Mouse (Mus musculus) cerebellum, adult 2 months (tissue): ENCODE data around the gene Large1. TPM values are rescaled to one million over a fixed set of nuclear protein-coding genes. Genes with fewer than 3 reads are reported as not detected.
A peak's percentile ranks its signal among the peaks of the same experiment; 100 is the strongest.
"Not testable (repeated sequence)": the region's sequence is repeated elsewhere in the genome, so short reads cannot be mapped to it uniquely, and the experiment has no call there.

Experiments
- DNase-seq, 2 experiments: peaks; one replicate each; pipeline ENCODE4 v3.0.0; 2021
- H3K27ac ChIP-seq: fragments of 200-500 bp; 2 replicates; pipeline ENCODE4 v1.5.1; 2012; ENCODE audit warnings: low read length, control low read depth, inconsistent platforms; ENCODE audit not compliant: insufficient read depth
- H3K27me3 ChIP-seq: fragments of 200-500 bp; 2 replicates; pipeline ENCODE4 v1.6.1; 2012; ENCODE audit warnings: inconsistent platforms, mild to moderate bottlenecking, low read length, moderate library complexity; ENCODE audit not compliant: control insufficient read depth, insufficient read depth
- H3K4me1 ChIP-seq: fragments of 200-500 bp; 2 replicates; pipeline ENCODE4 v1.6.1; 2011; ENCODE audit warnings: low read length; ENCODE audit not compliant: control insufficient read depth, insufficient read depth
- H3K4me3 ChIP-seq: fragments of 200-500 bp; replicated peaks from 2 replicates; pipeline ENCODE3; 2011; ENCODE audit warnings: mild to moderate bottlenecking, low read depth, low read length, control low read depth; ENCODE audit not compliant: insufficient read depth
- CTCF ChIP-seq: fragments of 200-500 bp; IDR thresholded peaks from 2 replicates; pipeline ENCODE4 v1.5.1; 2011; ENCODE audit warnings: low read depth, mild to moderate bottlenecking, control low read depth, low read length, moderate library complexity, borderline replicate concordance; ENCODE audit not compliant: insufficient read depth
- POLR2A ChIP-seq: fragments of 200-500 bp; IDR thresholded peaks from 2 replicates; pipeline ENCODE4 v1.6.1; 2011; ENCODE audit warnings: low read length, control low read depth, borderline replicate concordance; ENCODE audit not compliant: insufficient read depth
- WGBS: fragments of 180-500 bp; shearing (Covaris S2); methylation state at CpG from one replicate; pipeline ENCODE4 v1.1.7; 2018; 5-methylcytosine and 5-hydroxymethylcytosine counted together
- polyA plus RNA-seq: library from polyadenylated mRNA; depleted of rRNA; stranded (reverse); fragments of >200 nt; gene quantifications from 2 replicates; pipeline ENCODE4 v1.2.3, GENCODE M21; 2012

The Large1 gene
- polyA plus RNA-seq, 1 experiment, result 55.5 TPM

- TF ChIP-seq POLR2A (no peak), CTCF (no peak)
- peak in 1 of 2 experiments; percentile 31 for DNase-seq
- Histone ChIP-seq H3K4me1 (peaks cover 4% of the 10 kb centered on the region), H3K27ac (no peak overlapping the region), H3K27me3 (no peaks in the 10 kb centered on the region), H3K4me3 (no peak overlapping the region)
- WGBS, result 43% methylated on average over 3 of the region's 3 CpGs
These were observed 10.5 kb downstream of the Large1 start for GRCm38 (mm10) chr8:73342761-73343395.

GRCm38 (mm10) chr8:73336845-73337244 is 16.5 kb downstream of the Large1 start:
- H3K4me1 ChIP-seq, result no peaks in the 10 kb centered on the region
- H3K27ac ChIP-seq, result no peak overlapping the region
- no peaks in the 10 kb centered on the region for H3K27me3 ChIP-seq
- DNase-seq, result no peak
- TF ChIP-seq CTCF (no peak), POLR2A (no peak)
- H3K4me3 ChIP-seq, result no peak overlapping the region
- 51% methylated on average over 1 of the region's 1 CpGs for WGBS

GRCm38 (mm10) chr8:73329131-73329530 is 24.2 kb downstream of the Large1 start:
- TF ChIP-seq CTCF (no peak), POLR2A (no peak)
- Histone ChIP-seq H3K4me1 (peaks cover 11% of the 10 kb centered on the region), H3K4me3 (no peak overlapping the region), H3K27ac (no peak overlapping the region), H3K27me3 (no peaks in the 10 kb centered on the region)
- WGBS, result 98% methylated on average over 5 of the region's 5 CpGs
- DNase-seq, result no peak

DNA sequence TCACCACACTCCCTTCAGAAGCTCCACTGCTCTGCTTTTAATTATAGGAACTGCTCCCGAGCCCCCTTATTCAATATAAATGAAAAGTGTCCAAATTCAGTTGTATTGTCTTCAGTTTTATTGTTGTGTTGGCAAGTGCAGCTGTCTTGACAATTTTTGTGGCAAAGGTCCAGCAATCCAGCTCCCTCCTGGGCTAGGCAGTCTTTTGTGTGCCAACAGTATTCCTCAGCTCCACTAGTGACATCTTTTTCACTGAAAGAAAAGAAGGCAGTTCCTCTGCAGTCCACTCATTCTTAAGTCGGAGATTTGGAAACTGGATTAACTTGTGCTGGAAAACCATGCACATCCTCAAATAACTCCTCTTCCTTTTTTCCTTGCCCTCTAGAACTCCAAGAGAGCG is 25.3 kb downstream of the Large1 start:
- peak in 1 of 2 experiments; percentile 39 for DNase-seq
- Histone ChIP-seq H3K27me3 (no peaks in the 10 kb centered on the region), H3K4me1 (peaks cover 11% of the 10 kb centered on the region), H3K4me3 (no peak overlapping the region), H3K27ac (no peak overlapping the region)
- 50% methylated on average over 3 of the region's 3 CpGs for WGBS
- TF ChIP-seq POLR2A, result no peak
- TF ChIP-seq CTCF, result no peak

DNA sequence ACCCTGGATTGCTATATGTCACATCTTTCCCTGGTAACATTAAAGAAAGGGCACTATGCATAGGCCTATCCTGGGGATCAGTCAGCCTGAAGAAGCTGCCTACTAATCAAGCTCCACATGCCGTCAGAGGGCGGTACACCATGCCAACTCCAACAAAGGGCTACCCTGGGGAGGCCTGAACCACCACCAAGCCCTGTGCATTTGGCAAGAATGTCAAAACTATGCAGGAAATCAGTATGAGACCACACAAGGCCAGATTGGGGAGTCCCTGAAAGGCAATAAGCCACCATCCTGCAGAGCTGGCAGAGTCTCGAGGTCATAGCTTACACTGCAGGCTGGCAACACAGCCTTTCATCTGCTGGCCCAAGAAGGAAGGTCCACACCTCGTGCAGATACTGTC is 28.7 kb downstream of the Large1 start:
- TF ChIP-seq CTCF (no peak; the same call in 1 of the 2 replicates), POLR2A (no peak)
- Histone ChIP-seq H3K4me1 (peaks cover 11% of the 10 kb centered on the region), H3K27me3 (no peaks in the 10 kb centered on the region), H3K27ac (no peak overlapping the region), H3K4me3 (no peak overlapping the region)
- DNase-seq, result peak; percentile 77 to 88
- WGBS, result 8% methylated on average over 4 of the region's 4 CpGs

DNA sequence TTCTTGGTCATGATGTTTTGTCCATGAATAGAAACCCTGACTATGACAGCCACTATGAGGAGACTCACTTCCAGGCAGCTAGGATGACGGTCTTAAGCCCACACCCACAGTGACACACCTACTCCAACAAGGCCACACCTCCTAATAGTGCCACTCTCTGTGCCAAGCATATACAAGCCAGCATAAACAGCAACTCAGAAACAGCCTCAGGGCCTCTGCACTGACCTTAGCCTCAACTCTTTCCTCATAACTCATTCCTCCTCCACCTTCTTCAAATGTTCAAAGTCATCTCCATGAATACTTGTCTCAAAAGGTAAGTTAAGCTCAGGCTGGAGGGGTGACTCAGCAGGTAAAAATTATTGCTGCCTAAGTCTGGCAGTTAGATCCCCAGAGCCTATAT is 29.7 kb downstream of the Large1 start:
- 100% methylated on average over 1 of the region's 1 CpGs for WGBS
- no peak overlapping the region for H3K4me3 ChIP-seq
- no peak for DNase-seq
- H3K27me3 ChIP-seq, result no peaks in the 10 kb centered on the region
- no peak overlapping the region for H3K27ac ChIP-seq
- peaks cover 11% of the 10 kb centered on the region for H3K4me1 ChIP-seq
- no peak for TF ChIP-seq POLR2A
- no peak for TF ChIP-seq CTCF

- H3K27ac ChIP-seq, DNase-seq, H3K4me1 ChIP-seq, H3K27me3 ChIP-seq, H3K4me3 ChIP-seq: not testable (repeated sequence)
- 100% methylated on average over 1 of the region's 3 CpGs for WGBS
These were observed 33.8 kb downstream of the Large1 start for GRCm38 (mm10) chr8:73319500-73319899.

GRCm38 (mm10) chr8:73313911-73314310 is 39.4 kb downstream of the Large1 start:
- DNase-seq, result no peak
- Histone ChIP-seq H3K27me3 (no peaks in the 10 kb centered on the region), H3K27ac (no peak overlapping the region), H3K4me3 (no peak overlapping the region), H3K4me1 (peaks cover 9% of the 10 kb centered on the region)
- WGBS, result 70% methylated on average over 2 of the region's 2 CpGs
- TF ChIP-seq CTCF (no peak), POLR2A (no peak)
